Mouse (Mus musculus) brain, embryonic 14.5 days (tissue): Measurements from ENCODE around the gene Chac2.

Experiments used
- CTCF ChIP-seq: fragments of 200-500 bp; IDR thresholded peaks from 2 replicates; pipeline ENCODE4 v1.5.1; 2012; ENCODE audit warnings: inconsistent platforms, mild to moderate bottlenecking, moderate library complexity, borderline replicate concordance; ENCODE audit not compliant: insufficient read depth, insufficient read length; ENCODE audit errors: extremely low read depth
- POLR2A ChIP-seq: fragments of 200-500 bp; IDR thresholded peaks from 2 replicates; pipeline ENCODE4 v1.6.1; 2012; ENCODE audit warnings: mild to moderate bottlenecking, inconsistent platforms, borderline replicate concordance; ENCODE audit not compliant: poor library complexity, insufficient read depth, insufficient read length, severe bottlenecking; ENCODE audit errors: extremely low read depth

- TF ChIP-seq CTCF (no peak), POLR2A (no peak)
These were observed 57.7 kb downstream of the Chac2 start for GRCm38 (mm10) chr11:30928498-30928897.
